Mouse (Mus musculus): Measurements from ENCODE around the gene Mtpn. TPM values are rescaled to one million over a fixed set of nuclear protein-coding genes. Genes with fewer than 3 reads are reported as not detected.

Mtpn gene
- total RNA-seq, 2 experiments from 2014 or later, result 22.1 to 27.0 TPM

DNA sequence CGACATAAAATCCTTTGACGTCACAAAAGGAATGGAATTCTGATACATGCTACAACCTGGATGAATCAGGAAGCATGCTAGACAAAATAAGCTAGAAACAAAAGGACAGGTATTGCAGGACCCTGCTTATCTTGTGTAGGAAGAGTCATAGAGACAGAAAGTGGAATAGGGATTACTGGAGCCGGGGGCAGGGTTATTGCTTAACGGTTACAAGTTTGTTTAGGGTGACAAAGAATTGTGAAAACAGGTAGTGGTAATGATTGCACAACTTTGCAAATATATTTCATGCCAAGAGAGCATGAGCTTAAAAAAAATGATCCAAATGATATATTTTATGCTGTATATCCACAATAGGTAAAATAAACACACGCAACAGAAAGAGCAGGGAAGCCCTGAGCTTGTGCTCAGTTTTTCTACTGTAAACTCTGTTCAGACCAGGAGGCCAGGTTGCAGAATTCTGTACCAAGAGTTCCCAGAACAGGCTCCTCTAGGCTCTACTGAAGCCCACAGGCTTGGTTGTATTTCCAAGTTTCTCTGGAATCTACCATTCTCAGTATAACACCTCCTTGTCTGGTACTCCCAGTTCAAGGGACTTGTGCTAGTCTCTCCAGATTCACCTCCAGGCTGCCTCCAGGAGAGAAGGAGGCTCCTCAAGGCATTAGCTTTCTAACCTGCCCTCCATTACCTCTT is 39.6 kb downstream of the Mtpn start:
- no peak for DNase-seq
- intact Hi-C loops (cut with DNase I), result no loop called here
- no peak overlapping the region for H3K4me3 ChIP-seq
- no peak for TF ChIP-seq CTCF (IDR thresholded peaks at IDR 0.05)
- no peak overlapping the region for H3K27ac ChIP-seq

DNA sequence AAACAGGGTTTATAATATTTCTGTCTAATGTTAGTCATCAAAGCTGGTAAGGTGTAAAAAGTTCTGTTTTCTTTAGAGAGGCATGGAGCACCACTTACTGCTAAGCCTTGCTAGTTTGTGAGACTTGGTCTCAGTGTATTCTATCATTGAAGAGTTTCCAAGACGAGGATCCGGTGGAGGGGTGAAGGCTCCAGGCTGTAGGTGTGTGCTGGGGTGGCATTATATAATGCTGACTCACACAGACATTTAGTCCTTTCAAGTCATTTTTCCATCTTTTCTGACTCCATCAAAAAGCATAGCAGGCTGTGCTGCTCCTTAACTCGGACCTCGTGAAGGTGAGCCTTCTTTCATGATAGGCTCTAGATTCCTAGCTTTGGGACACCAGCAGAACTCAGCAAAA is 42.3 kb downstream of the Mtpn start:
- TF ChIP-seq CTCF (IDR thresholded peaks at IDR 0.05), result no peak
- H3K27ac ChIP-seq, result no peak overlapping the region
- DNase-seq, result no peak
- intact Hi-C loops (cut with DNase I), result no loop called here
- no peak overlapping the region for H3K4me3 ChIP-seq

DNA sequence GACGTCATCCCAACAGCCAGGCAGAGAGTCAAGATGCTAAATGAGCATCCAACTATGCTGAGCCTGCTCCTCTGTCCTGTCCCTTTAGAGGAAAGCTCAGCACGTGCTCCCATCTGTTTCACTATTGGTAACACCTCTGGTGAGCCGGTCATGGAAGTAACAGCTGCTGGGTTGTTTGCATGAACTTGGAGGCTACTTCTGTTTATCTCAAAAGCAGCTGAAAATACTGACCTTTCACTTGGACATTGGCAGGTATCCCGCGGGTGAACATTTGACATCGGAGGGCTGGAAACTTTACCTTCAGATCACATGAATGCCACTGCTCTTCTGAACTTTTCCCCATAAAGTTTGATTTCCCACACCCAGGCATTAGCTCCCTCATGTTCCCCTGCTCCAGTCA is 45.8 kb downstream of the Mtpn start:
- no peak overlapping the region for H3K4me3 ChIP-seq
- DNase-seq, result no peak
- intact Hi-C loops (cut with DNase I), result no loop called here
- H3K27ac ChIP-seq, result no peak overlapping the region
- no peak for TF ChIP-seq CTCF (IDR thresholded peaks at IDR 0.05)

DNA sequence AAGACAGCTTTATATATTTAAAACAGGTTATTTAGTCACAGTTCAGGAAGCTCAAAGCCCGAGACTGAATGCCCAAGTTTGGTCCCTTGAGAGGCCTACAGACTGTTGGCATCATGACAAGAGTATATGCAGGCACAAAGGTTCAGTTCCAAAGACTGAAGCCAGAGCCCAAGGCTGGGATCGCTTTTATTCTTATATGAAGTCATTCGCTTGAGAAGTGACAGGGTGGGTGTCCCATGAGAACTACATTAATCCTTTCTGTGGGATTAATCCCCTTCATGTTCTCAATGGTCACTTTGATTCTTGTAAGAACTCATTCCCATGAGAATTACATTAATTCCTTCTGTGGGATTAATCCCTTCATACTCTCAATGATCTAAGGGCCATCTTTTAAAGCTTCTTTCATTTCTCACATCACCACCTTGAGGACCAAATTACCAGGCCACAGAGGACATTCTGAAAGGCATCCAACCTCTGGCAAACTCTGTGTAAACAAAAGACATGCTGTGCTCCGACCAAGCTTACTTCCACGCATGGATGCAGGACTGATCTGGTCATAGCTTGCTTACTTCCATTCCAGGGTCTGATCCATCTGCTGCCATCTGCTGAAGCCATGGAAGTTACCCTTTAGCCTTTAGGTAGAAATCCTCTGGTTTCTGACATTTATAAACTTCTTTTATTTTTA is 59.9 kb downstream of the Mtpn start:
- no peak for DNase-seq
- no peak overlapping the region for H3K4me3 ChIP-seq
- intact Hi-C loops (cut with DNase I), result no loop called here
- TF ChIP-seq CTCF (IDR thresholded peaks at IDR 0.05), result no peak
- H3K27ac ChIP-seq, result no peak overlapping the region

DNA sequence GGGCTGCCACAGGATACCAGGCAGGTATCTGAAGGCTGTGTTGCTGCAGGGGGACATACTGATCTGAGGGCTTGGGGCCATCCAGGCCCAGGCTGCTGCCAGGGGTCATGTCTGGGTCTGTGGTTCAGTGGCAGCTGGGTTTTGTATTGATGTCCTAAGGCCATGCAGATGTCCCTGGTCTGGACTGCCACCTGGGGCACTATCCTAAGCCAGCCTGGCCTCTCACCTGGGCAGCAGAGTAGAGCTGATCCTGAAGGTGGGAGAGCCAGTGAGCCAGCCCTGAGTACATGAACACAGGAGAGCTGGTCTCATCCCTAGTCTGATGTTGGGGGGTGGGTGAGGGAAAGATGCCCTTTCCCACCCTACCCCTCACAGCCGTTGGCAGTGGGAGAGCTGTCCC is 62.9 kb downstream of the Mtpn start:
- H3K27ac ChIP-seq, result no peak overlapping the region
- TF ChIP-seq CTCF (IDR thresholded peaks at IDR 0.05), result no peak
- intact Hi-C loops (cut with DNase I), result no loop called here

DNA sequence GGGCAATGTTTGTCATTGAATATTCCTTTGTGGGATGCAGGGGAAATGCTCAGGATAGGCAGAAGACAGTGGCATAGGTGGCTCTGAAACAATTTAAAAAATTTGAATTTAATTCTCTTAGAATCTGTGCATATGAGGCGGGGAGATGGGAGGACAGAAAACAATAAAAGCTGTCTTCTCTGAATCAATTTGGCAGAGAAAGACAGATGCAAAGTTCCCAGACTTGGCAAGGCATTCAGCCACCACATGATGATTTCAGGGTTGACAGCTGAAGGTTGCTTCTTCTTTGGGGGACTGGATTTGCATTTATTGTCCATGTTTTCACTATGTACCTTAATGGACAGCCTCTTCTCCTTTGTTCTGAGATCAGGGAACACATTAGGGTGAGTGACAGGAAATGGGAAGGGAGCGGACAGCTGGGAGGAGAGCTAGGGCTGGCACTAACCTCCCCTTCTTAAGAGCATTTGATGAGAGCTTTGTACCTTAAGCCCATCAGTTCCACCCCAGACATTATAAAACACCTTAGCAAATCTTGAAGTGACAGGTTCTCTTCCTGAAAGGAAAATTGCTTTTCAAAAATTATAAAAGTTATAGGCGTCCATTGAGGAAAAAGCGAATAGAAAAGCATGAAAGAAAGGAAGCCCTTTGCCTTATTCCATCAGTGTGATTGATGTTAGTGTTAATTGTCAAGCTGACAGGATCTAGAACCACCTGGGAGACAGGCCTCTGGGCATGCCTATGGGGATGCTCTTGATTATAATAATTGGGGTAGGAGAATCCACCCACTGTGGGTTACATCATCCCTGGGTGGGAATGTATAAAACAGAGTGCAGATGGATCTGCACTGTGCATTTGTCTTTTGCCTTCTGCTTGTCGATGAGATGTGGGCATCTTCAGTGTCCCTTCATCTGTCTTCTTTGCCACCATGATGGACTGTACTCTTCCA is 76.0 kb downstream of the Mtpn start:
- intact Hi-C loops (cut with DNase I), result no loop called here
- H3K27ac ChIP-seq, result no peak overlapping the region
- no peak for TF ChIP-seq CTCF (IDR thresholded peaks at IDR 0.05)
- DNase-seq, result no peak
- no peak overlapping the region for H3K4me3 ChIP-seq

More for the DNA sequence above, 62.9 kb downstream of the Mtpn start:
- DNase-seq, result no peak
- no peak overlapping the region for H3K4me3 ChIP-seq

DNA sequence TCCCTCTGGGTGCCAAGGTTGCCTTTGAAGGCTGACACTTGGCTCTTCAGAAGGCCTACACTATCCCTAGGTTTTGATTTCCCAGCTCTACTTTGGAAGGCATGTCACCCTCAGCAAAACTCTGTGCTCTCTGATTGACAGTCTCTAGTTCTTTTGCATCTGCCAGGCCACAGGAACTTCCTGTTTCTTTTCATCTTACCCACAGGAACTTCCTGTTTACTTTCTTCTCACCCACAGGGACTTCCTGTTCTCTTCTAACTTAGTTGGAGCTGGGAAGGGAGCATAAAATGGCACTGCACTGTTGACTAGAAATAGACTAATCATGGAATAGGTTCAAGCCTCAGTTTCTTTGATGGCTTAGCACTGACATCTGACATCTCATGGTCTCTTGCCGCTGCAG is 77.2 kb downstream of the Mtpn start:
- intact Hi-C loops (cut with DNase I), result no loop called here
- Histone ChIP-seq H3K27ac (no peak overlapping the region), H3K4me3 (no peak overlapping the region)
- DNase-seq, result no peak
- TF ChIP-seq CTCF (IDR thresholded peaks at IDR 0.05), result no peak

Small RNA genes within 50 kb of the gene (microRNA-seq; reads per million reads assigned to microRNA genes)
- not detected for gene Gm23053

Other genes with a start within 250 kb of the Mtpn start
- under 1 TPM in 1 of 2 experiments, not detected in 1; 0.06 TPM for gene Slc13a4, start 231.8 kb downstream of the Mtpn start, total RNA-seq (2021)
- gene Fam180a, start 213.7 kb downstream of the Mtpn start, total RNA-seq (2021), result 1 to 10 TPM in 1 of 2 experiments, under 1 TPM in 1; 0.36 to 2.0 TPM

All from gastrocnemius, adult 2 months (tissue).